Mouse (Mus musculus): ENCODE data around the gene Gdpgp1. TPM values are rescaled to one million over a fixed set of nuclear protein-coding genes. Genes with fewer than 3 reads are reported as not detected.

The Gdpgp1 gene
- 1 to 10 TPM; 6.0 to 6.1 TPM for total RNA-seq (2021)
- long read RNA-seq, full-length matches to known transcripts = 3 of 3 reads
- long read RNA-seq, partial matches to known transcripts = 0 of 3 reads
- long read RNA-seq, other reads (novel, unspliced or antisense) = 0 of 3 reads

- peak; percentile 88 to 97 for DNase-seq (ENCODE audit: low spot score in 2 of 2)
These were observed at the start of gene Gdpgp1, which contains the start of gene Cib1 for GRCm38 (mm10) chr7:80232489-80233029. Gene Gdpgp1, plus strand, starts transcription at chr7:80232865. Gene Cib1, minus strand, starts transcription at chr7:80232813.

DNA sequence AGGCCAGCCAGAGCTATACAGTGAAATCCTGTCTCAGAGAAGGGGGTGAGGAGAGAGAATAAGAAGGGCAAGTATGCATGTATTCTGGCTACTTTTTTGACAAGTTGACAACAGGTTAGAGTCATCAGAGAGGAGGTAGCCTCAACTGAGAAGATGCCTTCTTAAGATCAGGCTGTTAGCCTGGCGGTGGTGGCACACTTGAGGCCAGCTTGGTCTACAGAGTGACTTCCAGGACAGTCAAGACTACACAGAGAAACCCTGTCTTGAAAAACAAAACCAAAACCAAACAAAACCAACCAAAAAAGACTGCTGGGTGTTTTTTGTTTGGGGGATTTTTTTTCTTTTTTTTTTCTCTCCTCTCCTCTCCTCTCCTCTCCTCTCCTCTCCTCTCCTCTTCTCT lies 49.2 kb upstream of the Gdpgp1 start:
- DNase-seq (ENCODE audit: low spot score in 2 of 2) = no peak

DNA sequence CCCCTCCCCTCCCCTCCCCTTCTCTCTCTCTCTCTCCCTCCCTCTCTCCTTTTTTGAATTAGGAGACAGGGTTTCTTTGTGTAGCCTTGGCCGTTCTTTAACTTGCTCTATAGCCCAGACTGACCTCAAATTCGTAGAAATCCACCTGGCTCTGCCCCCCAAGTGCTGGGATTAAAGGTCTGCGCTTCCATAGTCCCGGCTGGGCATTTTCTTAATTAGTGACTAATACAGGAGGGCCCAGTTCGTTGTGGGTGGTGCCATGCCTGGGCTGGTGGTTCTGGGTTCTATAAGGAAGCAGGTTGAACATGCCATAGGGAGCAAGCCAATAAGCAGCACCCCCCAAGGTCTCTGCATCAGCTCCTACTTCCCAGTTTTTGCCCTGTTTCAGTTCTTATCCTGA lies 48.7 kb upstream of the Gdpgp1 start:
- no peak for DNase-seq (ENCODE audit: low spot score in 2 of 2)

DNA sequence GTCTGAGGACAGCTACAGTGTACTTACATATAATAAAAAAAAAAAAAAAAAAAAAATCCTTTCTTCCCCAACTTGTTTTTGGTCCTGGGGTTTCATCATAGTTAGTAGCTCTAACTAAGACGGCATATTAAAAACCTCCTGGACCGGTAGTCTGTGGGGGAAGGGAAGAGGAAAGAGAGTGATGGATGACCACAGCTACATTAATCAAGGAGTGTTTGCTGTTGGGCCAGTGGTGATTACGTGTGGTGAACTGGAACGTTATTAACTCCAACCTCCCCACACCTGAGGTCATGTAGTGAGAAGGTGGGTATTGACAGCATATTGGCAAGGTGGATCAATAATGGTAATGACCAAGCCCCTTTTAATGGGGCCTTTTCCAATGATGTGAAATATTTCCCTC lies 48.1 kb upstream of the Gdpgp1 start:
- DNase-seq (ENCODE audit: low spot score in 2 of 2) = no peak

DNA sequence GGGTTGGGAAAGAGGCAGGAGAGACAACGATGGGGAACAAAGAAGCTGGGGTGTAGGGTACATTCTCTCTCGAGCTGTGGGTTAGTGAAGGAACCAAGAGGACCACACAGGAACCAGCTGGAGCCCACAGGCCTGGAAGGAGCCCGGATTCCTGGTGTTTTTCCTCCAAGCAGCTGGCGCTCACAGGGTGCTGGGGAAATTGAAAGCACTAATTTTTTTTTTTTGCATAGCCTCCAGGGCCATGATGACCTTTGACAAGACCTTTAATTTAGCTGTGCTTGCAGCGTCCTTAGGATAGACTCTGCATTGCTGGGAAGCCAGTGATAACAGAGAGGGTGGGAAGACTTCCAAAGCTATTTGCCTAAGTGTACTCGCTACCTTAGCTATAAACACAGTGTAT lies 47.7 kb upstream of the Gdpgp1 start:
- no peak for DNase-seq (ENCODE audit: low spot score in 2 of 2)

GRCm38 (mm10) chr7:80186021-80186420 lies 46.6 kb upstream of the Gdpgp1 start:
- DNase-seq (ENCODE audit: low spot score in 2 of 2) = no peak

DNA sequence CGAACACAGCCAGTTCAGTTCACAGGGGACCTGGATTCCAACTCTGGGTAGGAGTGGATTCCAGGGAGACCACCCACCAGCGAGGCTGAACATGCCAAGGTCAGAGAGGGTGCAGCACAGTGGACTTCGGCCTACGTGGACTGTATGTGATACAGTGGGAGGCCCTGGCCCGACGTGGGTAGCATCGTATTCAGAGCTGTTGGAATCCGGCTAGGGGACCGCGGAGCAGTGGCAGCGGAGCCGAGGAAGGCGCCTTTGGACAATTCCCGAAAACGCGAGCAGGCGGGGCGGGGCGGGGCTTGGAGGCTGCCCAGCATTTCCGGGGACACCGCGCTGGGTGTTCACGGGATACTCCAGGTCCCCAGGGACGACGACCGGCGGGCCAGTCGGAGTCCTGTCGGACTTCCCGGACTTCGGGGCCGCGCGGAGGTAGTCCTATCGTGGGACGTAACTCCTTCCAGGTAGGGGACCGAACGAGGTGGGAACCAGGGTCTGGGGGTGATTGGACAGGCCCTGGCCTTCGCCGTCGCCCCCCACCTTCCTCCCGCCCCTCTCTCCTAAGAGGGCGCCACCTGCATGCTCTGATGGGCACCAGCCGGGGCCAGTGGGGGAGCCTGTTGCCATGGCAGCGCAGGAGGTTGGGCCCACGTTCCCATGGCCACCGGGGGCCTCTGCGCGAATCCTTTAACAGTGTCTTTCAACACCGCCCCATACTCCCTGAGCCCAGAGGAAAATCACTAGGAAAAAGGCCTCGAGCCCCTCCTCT lies 46.0 kb upstream of the Gdpgp1 start, which contains the start of gene Sema4b:
Gene Sema4b, plus strand, starts transcription at position 311 of the 766 bp plus-strand sequence.
- DNase-seq (ENCODE audit: low spot score in 2 of 2) = peak; percentile 95 to 96

DNA sequence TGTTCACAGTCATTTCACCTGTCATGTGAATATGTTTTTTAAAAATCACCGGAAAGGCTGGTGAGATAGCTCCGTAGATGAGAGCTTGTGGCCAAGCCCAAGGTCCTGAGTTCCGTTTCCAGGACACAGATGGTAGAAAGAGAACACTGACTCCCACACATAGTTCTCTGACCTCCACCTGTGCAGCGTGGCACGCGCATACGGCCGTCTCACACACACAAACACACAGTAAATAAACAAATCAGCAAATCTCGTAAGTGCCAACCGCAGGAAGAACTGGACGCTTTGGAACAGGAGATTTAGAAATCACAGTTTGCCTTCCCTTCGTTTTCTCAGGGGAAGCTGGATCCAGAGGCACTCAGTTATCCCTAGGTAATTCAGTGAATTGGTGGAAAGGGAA lies 45.2 kb upstream of the Gdpgp1 start:
- DNase-seq (ENCODE audit: low spot score in 2 of 2) = no peak

- DNase-seq (ENCODE audit: low spot score in 2 of 2) = no peak
These were observed 44.0 kb upstream of the Gdpgp1 start for GRCm38 (mm10) chr7:80188579-80189125.

- no peak for DNase-seq (ENCODE audit: low spot score in 2 of 2)
These were observed 43.3 kb upstream of the Gdpgp1 start for GRCm38 (mm10) chr7:80189147-80189933.

GRCm38 (mm10) chr7:80191455-80191854 lies 41.2 kb upstream of the Gdpgp1 start:
- no peak for DNase-seq (ENCODE audit: low spot score in 2 of 2)

DNA sequence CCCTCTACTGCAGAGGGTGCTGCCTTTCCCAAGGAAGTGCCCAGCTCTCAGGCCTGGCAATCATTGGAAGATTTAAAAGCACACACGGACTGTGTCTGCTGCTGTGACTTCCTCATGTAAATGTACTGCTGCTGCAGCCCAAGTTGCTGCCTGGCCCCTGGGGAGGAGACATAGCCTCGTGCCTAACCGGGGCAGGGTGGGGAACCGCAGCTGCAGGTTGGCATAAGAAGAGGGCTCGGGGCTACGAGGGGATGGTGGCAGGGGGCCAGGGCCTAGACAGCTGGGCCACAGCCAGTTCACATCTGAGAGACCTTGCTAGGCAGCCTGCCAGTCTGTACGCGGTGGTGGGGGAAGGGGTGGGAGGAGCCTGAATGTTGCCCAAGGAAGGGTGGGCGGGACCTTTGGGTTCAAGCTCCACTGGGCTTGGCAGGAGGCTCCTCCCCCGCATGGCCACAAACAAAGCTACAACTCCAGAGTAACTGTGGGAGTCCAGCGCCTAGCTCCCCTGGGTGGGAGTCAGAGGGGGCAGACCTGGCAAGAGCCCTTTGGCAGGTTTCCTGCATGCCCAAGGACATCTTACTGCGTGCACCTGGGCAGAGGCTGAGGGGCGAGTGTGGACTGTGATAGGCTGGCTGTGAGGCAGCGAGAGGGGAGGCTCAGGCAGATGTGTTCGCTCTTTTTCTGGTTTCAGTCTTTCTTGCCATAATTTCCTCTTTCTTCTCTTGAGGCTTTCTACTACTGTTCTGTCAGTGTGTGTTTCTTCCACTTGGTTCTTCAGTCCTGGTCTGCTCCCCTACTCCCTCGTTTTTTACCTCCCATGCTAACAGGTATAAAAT lies 40.2 kb upstream of the Gdpgp1 start:
- DNase-seq (ENCODE audit: low spot score in 2 of 2) = peak in 1 of 2 experiments; percentile 65

DNA sequence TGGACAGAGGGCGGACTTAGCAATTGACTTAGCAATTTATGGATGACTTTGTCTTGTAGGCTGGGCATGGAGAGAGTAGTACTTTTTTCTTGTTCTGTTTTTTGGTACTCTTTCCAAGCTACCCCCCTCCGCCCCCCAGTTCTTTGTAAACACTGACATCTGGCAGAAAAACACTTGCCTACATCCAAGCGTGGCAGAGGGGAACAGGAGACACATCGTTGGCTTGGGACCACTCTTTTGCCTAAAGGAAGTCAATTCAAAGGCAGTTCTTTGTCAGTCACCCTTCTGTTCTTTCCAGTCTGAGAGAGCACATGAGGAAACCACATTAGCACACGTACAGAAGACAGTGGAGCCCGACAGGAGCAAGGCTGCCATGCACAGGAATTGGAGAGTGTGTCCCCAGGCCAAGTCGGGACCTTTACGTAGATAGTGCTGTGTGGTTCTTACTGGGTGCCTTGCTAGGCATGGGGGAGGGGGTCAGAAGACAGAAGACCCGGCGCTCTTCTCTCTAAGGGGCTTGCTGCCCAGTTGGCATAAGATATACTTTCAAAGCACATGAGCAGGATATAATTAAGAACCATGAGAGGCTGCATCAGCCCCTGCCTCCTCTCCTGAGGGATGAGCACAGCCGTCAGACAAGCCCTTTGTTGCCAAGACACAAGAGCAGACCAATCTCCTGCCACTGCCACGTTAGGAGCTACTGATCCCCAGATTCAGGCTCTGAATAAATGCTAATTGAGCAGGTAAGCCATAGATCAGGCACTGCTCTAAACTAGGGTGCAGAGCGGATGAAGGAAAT lies 38.5 kb upstream of the Gdpgp1 start:
- no peak for DNase-seq (ENCODE audit: low spot score in 2 of 2)

- no peak for DNase-seq (ENCODE audit: low spot score in 2 of 2)
These were observed 37.5 kb upstream of the Gdpgp1 start for GRCm38 (mm10) chr7:80195146-80195545.

DNA sequence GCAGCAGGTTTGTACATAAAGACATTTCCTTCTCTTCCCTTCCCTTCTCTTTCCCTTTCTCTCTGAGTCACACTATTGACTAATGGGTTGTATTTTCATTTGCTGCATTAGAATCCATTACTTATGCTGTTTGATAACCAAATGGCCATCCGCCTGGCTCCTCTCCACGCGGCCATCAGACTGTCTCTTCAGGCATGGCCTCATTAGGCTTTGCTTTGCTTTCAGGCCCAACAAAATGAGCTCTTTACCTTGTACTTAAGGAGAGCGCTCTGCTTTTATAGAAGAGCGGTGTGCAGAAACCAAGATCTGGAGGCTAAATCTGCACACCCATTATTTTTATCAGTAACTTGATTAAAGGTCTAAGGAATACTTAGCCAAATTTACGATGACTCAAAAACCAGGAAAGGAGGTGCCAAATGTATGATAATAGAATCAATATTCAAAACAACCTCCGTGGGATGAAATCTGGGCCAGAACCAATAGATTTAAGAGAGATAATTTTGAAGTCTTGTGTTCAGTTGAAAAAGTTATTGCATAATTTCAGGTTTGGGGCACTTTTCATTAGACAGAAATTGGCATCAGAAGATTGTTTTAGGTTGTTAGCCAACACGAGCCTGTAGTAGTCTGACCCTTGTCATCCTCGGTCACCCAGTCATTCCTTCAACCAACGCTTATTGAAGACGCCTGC lies 36.9 kb upstream of the Gdpgp1 start:
- DNase-seq (ENCODE audit: low spot score in 2 of 2) = no peak

DNA sequence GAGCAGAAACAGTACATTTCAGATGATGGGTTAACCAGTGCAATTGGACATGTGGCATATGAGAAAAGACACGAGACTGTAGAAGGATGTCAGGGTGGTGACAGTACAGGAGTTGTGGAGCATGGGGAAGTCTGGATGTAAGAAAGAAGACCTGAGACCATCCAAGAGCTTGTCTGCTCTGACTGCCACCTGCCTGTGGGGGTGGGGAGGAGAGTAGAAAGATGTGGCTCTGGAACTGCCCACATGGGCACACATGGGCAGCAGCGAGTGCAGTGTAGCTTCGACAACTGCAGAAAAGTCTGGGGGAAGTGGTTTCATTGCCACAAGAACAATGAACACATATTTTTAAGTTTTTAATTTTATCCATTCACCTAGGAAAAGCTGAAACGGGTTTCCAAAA lies 35.3 kb upstream of the Gdpgp1 start:
- no peak for DNase-seq (ENCODE audit: low spot score in 2 of 2)

DNA sequence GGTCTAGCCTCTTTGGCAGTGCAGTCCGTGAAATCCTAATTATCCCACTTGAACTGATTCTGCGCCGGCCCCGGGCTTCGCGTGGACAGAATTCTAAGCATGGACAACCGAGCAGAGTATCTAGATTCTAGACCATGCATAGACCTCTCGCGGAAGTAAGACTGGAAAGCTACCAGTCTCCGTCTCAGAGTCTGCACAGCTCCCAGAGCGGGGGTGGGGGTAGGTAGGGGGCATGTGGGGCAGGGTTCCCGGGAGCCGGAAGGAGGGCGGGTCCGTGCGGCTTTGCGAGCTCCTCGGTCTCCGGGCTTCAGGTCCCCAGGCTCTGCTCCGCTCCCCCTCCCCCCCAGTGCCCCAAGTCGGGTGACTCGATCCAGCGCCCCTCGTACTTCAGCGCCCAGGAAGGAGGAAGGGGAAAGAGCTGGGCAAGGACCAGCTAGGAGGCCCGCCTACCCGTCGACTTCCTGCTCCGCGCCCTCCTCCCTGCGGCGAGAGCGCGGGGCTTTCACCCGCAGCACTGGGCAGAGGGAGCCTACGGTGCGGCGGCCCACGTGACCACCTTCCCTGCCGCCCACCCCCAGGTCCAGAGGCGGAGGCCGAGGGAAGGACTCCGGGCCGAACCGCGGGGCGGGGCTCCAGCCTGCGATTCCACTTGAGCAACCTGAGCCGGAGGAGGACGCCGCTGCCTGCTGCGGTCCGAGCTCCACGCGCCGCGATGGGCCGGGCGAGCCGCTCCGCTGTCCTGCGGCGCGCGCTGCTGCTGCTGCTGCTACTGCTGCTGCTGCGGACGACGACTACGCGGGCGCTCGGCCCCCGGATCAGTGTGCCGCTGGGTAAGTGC lies 34.5 kb upstream of the Gdpgp1 start:
- DNase-seq (ENCODE audit: low spot score in 2 of 2) = peak; percentile 69 to 70

- DNase-seq (ENCODE audit: low spot score in 2 of 2) = no peak
These were observed 33.8 kb upstream of the Gdpgp1 start for GRCm38 (mm10) chr7:80198863-80199262.

Data from layer of hippocampus, adult 18-20 months (tissue).